Mouse (Mus musculus) forebrain, embryonic 12.5 days (tissue): ENCODE measurements around the gene Hmgcll1. TPM values are rescaled to one million over a fixed set of nuclear protein-coding genes. Genes with fewer than 3 reads are reported as not detected.

Source experiments
- ATAC-seq: fragments of 200-750 bp; cut with Nextera tagmentation; 2 replicates; pipeline ENCODE4 v1.8.0; 2017; ENCODE audit warnings: moderate TSS enrichment; ENCODE audit not compliant: low FRiP score
- H3K27ac ChIP-seq: fragments of 300-500 bp; sonication (generic); 2 replicates; pipeline ENCODE4 v1.5.1; 2016; ENCODE audit warnings: mild to moderate bottlenecking
- H3K27me3 ChIP-seq: fragments of 300-500 bp; sonication (generic); 2 replicates; pipeline ENCODE4 v1.6.1; 2016; ENCODE audit warnings: mild to moderate bottlenecking
- H3K36me3 ChIP-seq: fragments of 300-500 bp; sonication (generic); replicated peaks from 2 replicates; pipeline ENCODE4 v1.6.1; 2016; ENCODE audit warnings: mild to moderate bottlenecking
- H3K4me1 ChIP-seq: fragments of 300-500 bp; sonication (generic); 2 replicates; pipeline ENCODE4 v1.6.1; 2016
- H3K4me2 ChIP-seq: fragments of 300-500 bp; sonication (generic); 2 replicates; pipeline ENCODE4 v1.6.1; 2016; ENCODE audit warnings: mild to moderate bottlenecking, moderate library complexity
- H3K4me3 ChIP-seq: fragments of 300-500 bp; sonication (generic); replicated peaks from 2 replicates; pipeline ENCODE4 v1.5.1; 2016; ENCODE audit warnings: mild to moderate bottlenecking
- H3K9ac ChIP-seq: fragments of 300-500 bp; sonication (generic); 2 replicates; pipeline ENCODE4 v1.6.1; 2016; ENCODE audit warnings: mild to moderate bottlenecking
- H3K9me3 ChIP-seq: fragments of 300-500 bp; sonication (generic); 2 replicates; pipeline ENCODE4 v1.6.1; 2016
- WGBS: fragments of 180-500 bp; shearing (Covaris S2); methylation state at CpG from one replicate; pipeline ENCODE4 v1.1.7; 2016; 5-methylcytosine and 5-hydroxymethylcytosine counted together
- polyA plus RNA-seq: library from polyadenylated mRNA; unstranded; fragments of >200 nt; fragmentation: Nextera tagmentation; extraction: Ambion mirVana; gene quantifications from 2 replicates; pipeline ENCODE4 v1.2.1, GENCODE M21; 2016

Hmgcll1 gene
- polyA plus RNA-seq, result 13.1 and 14.4 TPM in 2 replicates

GRCm38 (mm10) chr9:76014631-76015531 lies at the start of gene Hmgcll1:
Gene Hmgcll1 (plus strand): TSS chr9:76014855.
- 0 out of 2 replicates have a peak, but pooled peaks cover 3% of the 10 kb centered on the region for H3K27me3 ChIP-seq
- H3K4me1 ChIP-seq, result peaks cover 3% of the 10 kb centered on the region
- H3K4me3 ChIP-seq, result peak within 1 kb of the TSS; percentile 61
- ATAC-seq, result peak; percentile 93
- H3K4me2 ChIP-seq, result peak within 1 kb of the TSS; percentile 74
- H3K9ac ChIP-seq, result peak within 1 kb of the TSS; percentile 70
- WGBS, result 3% methylated on average over 40 of the region's 40 CpGs
- H3K9me3 ChIP-seq, result no peaks in the 10 kb centered on the region
- peak within 1 kb of the TSS; percentile 83 for H3K27ac ChIP-seq
- H3K36me3 ChIP-seq, result no peaks in the 10 kb centered on the region

GRCm38 (mm10) chr9:75980097-75980496 lies 34.6 kb upstream of the Hmgcll1 start:
- H3K27ac ChIP-seq, result no peak overlapping the region
- no peaks in the 10 kb centered on the region for H3K9me3 ChIP-seq
- no peak for ATAC-seq
- H3K36me3 ChIP-seq, result no peaks in the 10 kb centered on the region
- 29% methylated on average over 1 of the region's 1 CpGs for WGBS
- H3K4me1 ChIP-seq, result no peaks in the 10 kb centered on the region
- H3K4me2 ChIP-seq, result no peak overlapping the region
- no peak overlapping the region for H3K9ac ChIP-seq
- no peaks in the 10 kb centered on the region for H3K27me3 ChIP-seq
- H3K4me3 ChIP-seq, result no peak overlapping the region

GRCm38 (mm10) chr9:75981139-75981538 lies 33.5 kb upstream of the Hmgcll1 start:
- no peaks in the 10 kb centered on the region for H3K36me3 ChIP-seq
- H3K4me3 ChIP-seq, result no peak overlapping the region
- H3K9me3 ChIP-seq, result no peaks in the 10 kb centered on the region
- H3K9ac ChIP-seq, result no peak overlapping the region
- no peak overlapping the region for H3K4me2 ChIP-seq
- ATAC-seq, result no peak
- H3K4me1 ChIP-seq, result no peaks in the 10 kb centered on the region
- WGBS, result 85% methylated on average over 1 of the region's 1 CpGs
- no peak overlapping the region for H3K27ac ChIP-seq
- H3K27me3 ChIP-seq, result no peaks in the 10 kb centered on the region

- Histone ChIP-seq H3K27ac (no peak overlapping the region), H3K4me2 (no peak overlapping the region), H3K9me3 (no peaks in the 10 kb centered on the region), H3K27me3 (no peaks in the 10 kb centered on the region), H3K4me3 (no peak overlapping the region), H3K9ac (no peak overlapping the region), H3K36me3 (no peaks in the 10 kb centered on the region), H3K4me1 (no peaks in the 10 kb centered on the region)
- no peak for ATAC-seq
- WGBS, result 90% methylated on average over 4 of the region's 4 CpGs
These were observed 25.2 kb upstream of the Hmgcll1 start for GRCm38 (mm10) chr9:75989491-75989890.

GRCm38 (mm10) chr9:75998791-75999350 lies 15.8 kb upstream of the Hmgcll1 start:
- 73% methylated on average over 2 of the region's 2 CpGs for WGBS
- Histone ChIP-seq H3K9ac (no peak overlapping the region), H3K36me3 (no peaks in the 10 kb centered on the region), H3K4me3 (no peak overlapping the region), H3K4me1 (peaks cover 8% of the 10 kb centered on the region; the same call in 1 of the 2 replicates), H3K4me2 (no peak overlapping the region), H3K27ac (no peak overlapping the region), H3K9me3 (no peaks in the 10 kb centered on the region), H3K27me3 (no peaks in the 10 kb centered on the region)
- no peak for ATAC-seq

- Histone ChIP-seq H3K9ac (no peak overlapping the region), H3K4me3 (no peak overlapping the region), H3K9me3 (no peaks in the 10 kb centered on the region), H3K36me3 (no peaks in the 10 kb centered on the region), H3K4me1 (peaks cover 8% of the 10 kb centered on the region; the same call in 1 of the 2 replicates), H3K27me3 (no peaks in the 10 kb centered on the region), H3K27ac (no peak overlapping the region), H3K4me2 (no peak overlapping the region)
- ATAC-seq, result peak; percentile 60; the same call in 1 of the 2 replicates
- WGBS, result 37% methylated on average over 10 of the region's 10 CpGs
These were observed 13.5 kb upstream of the Hmgcll1 start for GRCm38 (mm10) chr9:76000876-76001858.

- WGBS, result 79% methylated on average over 3 of the region's 3 CpGs
- no peak overlapping the region for H3K27ac ChIP-seq
- H3K9ac ChIP-seq, result no peak overlapping the region
- no peak overlapping the region for H3K4me2 ChIP-seq
- peaks cover 8% of the 10 kb centered on the region; the same call in 1 of the 2 replicates for H3K4me1 ChIP-seq
- ATAC-seq, result no peak
- H3K36me3 ChIP-seq, result no peaks in the 10 kb centered on the region
- H3K4me3 ChIP-seq, result no peak overlapping the region
- H3K9me3 ChIP-seq, result no peaks in the 10 kb centered on the region
- H3K27me3 ChIP-seq, result no peaks in the 10 kb centered on the region
These were observed 11.6 kb upstream of the Hmgcll1 start for GRCm38 (mm10) chr9:76003066-76003465.

GRCm38 (mm10) chr9:76003637-76004036 lies 11.0 kb upstream of the Hmgcll1 start:
- no peak overlapping the region for H3K27ac ChIP-seq
- no peak overlapping the region for H3K4me2 ChIP-seq
- no peak for ATAC-seq
- peaks cover 8% of the 10 kb centered on the region; the same call in 1 of the 2 replicates for H3K4me1 ChIP-seq
- H3K9me3 ChIP-seq, result no peaks in the 10 kb centered on the region
- WGBS, result 56% methylated on average over 6 of the region's 6 CpGs
- no peak overlapping the region for H3K4me3 ChIP-seq
- no peaks in the 10 kb centered on the region for H3K36me3 ChIP-seq
- H3K27me3 ChIP-seq, result no peaks in the 10 kb centered on the region
- H3K9ac ChIP-seq, result no peak overlapping the region

GRCm38 (mm10) chr9:76007342-76007970 lies 7.2 kb upstream of the Hmgcll1 start:
- WGBS, result 59% methylated on average over 6 of the region's 6 CpGs
- no peak overlapping the region for H3K4me2 ChIP-seq
- ATAC-seq, result no peak

GRCm38 (mm10) chr9:76013789-76014188 lies 866 bp upstream of the Hmgcll1 start:
- no peak overlapping the region for H3K9ac ChIP-seq
- WGBS, result 84% methylated on average over 6 of the region's 6 CpGs
- peaks cover 3% of the 10 kb centered on the region for H3K4me1 ChIP-seq
- 0 out of 2 replicates have a peak, but pooled peaks cover 3% of the 10 kb centered on the region for H3K27me3 ChIP-seq
- ATAC-seq, result no peak
- H3K4me3 ChIP-seq, result no peak overlapping the region
- no peak overlapping the region for H3K4me2 ChIP-seq
- H3K36me3 ChIP-seq, result no peaks in the 10 kb centered on the region
- no peaks in the 10 kb centered on the region for H3K9me3 ChIP-seq
- no peak overlapping the region for H3K27ac ChIP-seq

More at GRCm38 (mm10) chr9:76007342-76007970, 7.2 kb upstream of the Hmgcll1 start:
- Histone ChIP-seq H3K9me3 (no peaks in the 10 kb centered on the region), H3K36me3 (no peaks in the 10 kb centered on the region), H3K4me1 (no peaks in the 10 kb centered on the region; the same call in 1 of the 2 replicates), H3K27me3 (no peaks in the 10 kb centered on the region), H3K27ac (no peak overlapping the region), H3K4me3 (no peak overlapping the region), H3K9ac (no peak overlapping the region)

GRCm38 (mm10) chr9:76015971-76016370 lies 1.3 kb downstream of the Hmgcll1 start:
- Histone ChIP-seq H3K27ac (no peak overlapping the region), H3K9me3 (no peaks in the 10 kb centered on the region), H3K4me3 (no peak overlapping the region), H3K36me3 (no peaks in the 10 kb centered on the region), H3K9ac (no peak overlapping the region), H3K4me2 (peak overlapping the region; percentile 15; the same call in 1 of the 2 replicates), H3K27me3 (0 out of 2 replicates have a peak, but pooled peaks cover 3% of the 10 kb centered on the region), H3K4me1 (peaks cover 3% of the 10 kb centered on the region)
- ATAC-seq, result no peak
- WGBS, result 92% methylated on average over 5 of the region's 5 CpGs
